Mouse (Mus musculus) adrenal gland, adult 18-20 months (tissue): ENCODE results near the gene Hepacam. TPM values are rescaled to one million over a fixed set of nuclear protein-coding genes. Genes with fewer than 3 reads are reported as not detected.

Source experiments
- DNase-seq, 2 experiments: peaks; one replicate each; pipeline ENCODE4 v3.0.0; 2021 to 2022; ENCODE audit warnings: low spot score in 2 of 2
- long read RNA-seq, 2 experiments: library from polyadenylated mRNA; stranded (forward); transcript quantifications; one replicate each; pipeline ENCODE4 v2.0.0; 2021
- total RNA-seq, 2 experiments: library from RNA; stranded (reverse); gene quantifications; 1 replicate in 1 of 2; 2 replicates in 1 of 2; pipeline ENCODE4 v1.2.3; 2021

Gene Hepacam
- under 1 TPM in 1 of 2 experiments, not detected in 1; 0.36 TPM for total RNA-seq
- long read RNA-seq, experiment 1, result 0 reads
- long read RNA-seq, experiment 2, result 0 reads

DNA sequence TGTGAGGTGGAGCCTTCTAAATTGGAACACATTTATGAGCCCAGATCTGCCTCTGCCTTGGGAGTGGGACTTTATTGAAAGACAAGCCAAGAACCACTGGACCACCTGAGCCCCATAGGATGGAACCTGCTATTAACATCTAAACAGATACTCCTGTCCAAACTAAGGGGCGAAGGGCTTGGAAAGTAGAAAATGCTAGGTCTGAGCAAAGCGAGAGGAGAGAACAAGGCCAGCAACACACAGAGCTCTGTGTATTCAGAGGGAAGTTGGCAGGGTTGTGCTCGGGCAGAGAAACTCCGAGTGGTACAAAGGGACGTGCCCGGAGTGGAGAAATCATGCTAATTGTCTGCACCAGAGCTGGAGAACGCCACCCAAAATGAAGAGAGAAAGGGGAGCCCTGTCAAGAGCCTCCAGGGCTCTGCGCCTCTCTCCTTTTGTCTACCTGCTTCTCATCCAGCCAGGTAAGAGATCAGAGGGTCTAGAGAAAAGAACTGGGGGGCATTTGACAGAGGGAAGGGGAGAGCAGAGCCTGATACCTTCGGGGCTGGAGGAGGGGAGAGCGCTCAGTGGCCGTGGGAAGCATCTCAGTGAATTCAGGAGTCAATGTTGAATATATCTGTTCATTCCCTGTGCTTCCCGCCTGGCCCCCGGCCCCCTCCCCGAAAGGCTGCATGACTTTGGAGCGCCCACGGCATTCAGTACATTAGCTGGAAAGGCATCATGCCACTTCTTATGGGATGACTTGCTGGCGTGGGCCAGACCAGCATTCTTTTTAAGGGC, at the start of gene Hepacam:
TSS of gene Hepacam (plus strand) at position 51 of the 780 bp plus-strand sequence.
- DNase-seq, result no peak

GRCm38 (mm10) chr9:37329456-37329855, 37.7 kb upstream of the Hepacam start:
- DNase-seq, result no peak

GRCm38 (mm10) chr9:37345406-37345805, 21.7 kb upstream of the Hepacam start:
- no peak for DNase-seq

- DNase-seq, result no peak
Measured at GRCm38 (mm10) chr9:37347184-37347987, 19.8 kb upstream of the Hepacam start.

- peak; percentile 94 to 96 for DNase-seq
Measured at GRCm38 (mm10) chr9:37347988-37348642, 19.0 kb upstream of the Hepacam start, which contains the start of gene Ccdc15. Ccdc15 (minus strand) TSS chr9:37348432.

DNA sequence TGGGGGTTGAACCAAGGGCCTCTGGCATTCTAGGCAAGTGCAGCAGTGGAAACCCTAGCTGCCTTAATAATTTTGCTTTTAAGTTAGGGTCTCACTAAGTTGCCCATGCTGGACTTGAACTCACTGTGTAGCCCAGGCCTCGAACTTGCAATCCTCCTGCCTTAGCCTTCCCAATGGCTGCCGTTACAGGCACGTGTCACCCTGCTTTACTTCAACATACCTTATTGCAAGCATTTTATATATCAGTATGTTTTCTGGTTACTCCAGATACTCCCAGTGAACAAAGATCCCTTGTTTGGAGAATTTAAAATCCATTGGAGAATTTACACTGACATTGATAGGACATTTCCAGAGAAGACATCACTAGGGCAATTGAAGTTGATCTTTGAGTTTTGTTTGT, 18.1 kb upstream of the Hepacam start:
- DNase-seq, result no peak

- no peak for DNase-seq
Measured at GRCm38 (mm10) chr9:37351266-37351665, 15.9 kb upstream of the Hepacam start.

- no peak for DNase-seq
Measured at GRCm38 (mm10) chr9:37354485-37354884, 12.7 kb upstream of the Hepacam start.

DNA sequence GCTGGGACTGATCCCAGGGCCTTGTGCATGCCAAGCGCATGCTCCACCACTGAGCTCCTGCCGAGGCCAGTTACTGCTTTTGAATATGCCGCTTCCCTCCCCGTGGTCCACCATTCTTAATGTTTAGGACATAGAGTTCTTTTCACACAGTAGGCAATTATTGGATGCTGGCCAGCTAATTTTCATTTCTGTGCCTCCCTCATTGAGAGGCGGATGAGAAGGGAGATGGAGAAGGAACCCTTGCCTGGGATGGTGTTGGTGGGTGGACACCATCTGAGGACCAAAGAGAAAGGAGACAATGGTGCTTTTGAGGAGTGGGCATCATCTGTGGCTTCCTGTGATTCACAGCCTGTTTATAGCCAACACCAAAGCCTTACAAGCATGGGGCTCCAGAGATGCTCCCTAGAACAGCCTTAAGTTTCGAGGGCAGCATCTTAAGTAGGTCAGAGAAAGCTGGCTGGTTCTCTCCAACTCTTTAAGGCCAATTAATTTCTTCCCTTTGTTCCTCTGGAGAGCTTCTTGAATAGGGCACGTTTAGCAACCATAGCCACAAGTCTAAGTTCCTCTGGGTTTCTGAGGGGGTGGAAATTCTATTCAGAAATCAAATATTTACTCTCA, 8.3 kb upstream of the Hepacam start:
- DNase-seq, result no peak

GRCm38 (mm10) chr9:37359331-37360220, 7.6 kb upstream of the Hepacam start:
- no peak for DNase-seq

DNA sequence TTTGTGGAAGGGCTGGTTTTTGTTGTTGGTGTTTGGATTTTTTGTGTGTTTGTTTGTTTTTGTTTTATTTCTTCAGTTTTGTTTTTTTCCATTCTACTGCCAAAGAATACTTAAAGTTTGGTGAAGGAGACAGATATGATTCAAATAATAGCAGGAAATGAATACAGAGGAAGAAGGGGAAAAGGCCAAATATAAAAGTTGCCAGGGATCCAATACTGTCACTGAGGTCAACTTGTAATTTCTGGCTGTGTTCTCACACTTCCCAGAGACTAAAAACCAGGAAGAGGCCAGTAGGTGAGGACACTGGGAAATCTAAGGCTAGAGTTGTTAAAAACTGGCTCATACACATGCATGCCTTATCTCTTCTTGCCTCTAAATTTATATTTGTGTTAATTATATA, 5.1 kb upstream of the Hepacam start:
- no peak for DNase-seq

DNA sequence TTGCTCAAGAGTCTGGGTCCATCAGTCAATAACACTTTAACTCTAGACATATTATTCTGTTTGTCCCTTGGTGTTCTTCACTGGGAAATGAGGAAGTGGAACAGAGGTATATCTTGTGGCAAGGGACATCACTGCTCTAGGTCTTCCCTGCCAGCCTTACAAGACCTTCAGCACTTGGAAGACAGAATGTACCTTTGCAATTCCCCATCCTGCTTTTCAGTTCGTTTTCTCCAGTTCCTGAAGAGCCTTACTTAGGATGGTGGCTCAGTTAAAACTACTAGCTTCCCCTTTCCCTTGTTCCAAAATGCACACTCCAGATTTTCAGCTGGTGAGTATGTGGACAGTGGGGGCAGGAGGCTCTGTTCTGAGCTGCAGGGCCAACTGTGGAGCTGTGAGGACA, 4.3 kb upstream of the Hepacam start:
- DNase-seq, result no peak

DNA sequence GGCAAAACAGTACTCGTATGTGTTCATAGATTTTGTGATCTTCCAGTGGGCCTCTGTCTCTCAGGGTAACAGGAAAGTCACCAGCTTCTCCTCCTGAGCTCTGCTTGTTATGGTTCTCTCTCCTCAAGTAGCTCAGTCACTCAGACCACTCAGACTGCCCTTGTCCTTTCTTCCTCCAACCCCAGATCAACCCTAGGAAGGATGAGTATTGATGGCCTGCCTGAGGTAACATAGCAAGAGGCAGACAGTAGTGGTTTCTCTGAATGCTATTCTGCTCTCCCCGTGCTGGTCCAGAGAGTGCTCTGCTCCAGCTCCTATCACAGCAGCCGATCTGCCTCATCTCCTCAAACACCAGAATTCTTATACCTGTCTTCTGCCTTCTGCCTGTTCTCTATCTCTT, 3.6 kb upstream of the Hepacam start:
- no peak for DNase-seq

DNA sequence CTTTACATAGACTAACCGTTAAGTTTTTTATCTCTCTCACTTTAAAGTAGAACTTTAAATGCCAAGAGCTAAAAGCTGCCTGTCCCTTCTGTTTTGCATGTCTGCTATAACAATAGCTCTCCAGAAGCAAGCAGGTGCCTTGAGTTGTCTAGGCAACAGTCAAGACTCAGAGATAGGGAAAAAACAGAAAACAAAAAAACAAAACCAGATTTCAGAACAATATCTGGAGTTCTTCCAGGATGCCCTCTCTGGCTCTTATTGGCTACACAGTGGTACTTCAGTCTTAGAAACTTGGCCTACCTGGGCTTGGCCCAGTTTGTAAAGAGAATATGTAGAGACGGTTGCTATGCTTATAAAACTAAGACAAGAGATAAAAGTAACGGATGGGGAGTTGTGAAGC, 2.8 kb upstream of the Hepacam start:
- no peak for DNase-seq

- DNase-seq, result no peak
Measured at GRCm38 (mm10) chr9:37365706-37366105, 1.4 kb upstream of the Hepacam start.

- DNase-seq, result no peak
Measured at GRCm38 (mm10) chr9:37368081-37368830, 1.1 kb downstream of the Hepacam start.

DNA sequence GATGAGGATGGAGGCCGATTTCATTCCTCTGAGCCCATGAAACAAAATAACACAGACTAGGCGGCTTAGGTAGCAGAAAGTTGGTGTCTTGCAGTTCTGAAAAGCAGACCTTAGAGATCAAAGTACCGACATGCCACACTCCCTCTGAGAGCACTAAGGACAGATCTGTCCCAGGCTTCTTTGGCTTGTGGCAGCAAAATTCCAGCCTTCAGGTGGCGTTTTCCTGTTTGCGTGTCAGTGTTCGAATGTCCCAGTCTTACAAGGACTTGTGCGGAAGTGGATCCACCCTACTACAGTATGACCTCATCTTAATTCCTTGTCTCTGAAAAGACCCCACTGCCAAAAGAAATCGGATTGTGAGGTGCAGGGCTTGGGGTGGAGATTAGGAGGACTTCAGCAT, 1.7 kb downstream of the Hepacam start:
- DNase-seq, result no peak

GRCm38 (mm10) chr9:37371232-37371801, 4.2 kb downstream of the Hepacam start:
- DNase-seq, result no peak

- no peak for DNase-seq
Measured at GRCm38 (mm10) chr9:37375718-37376117, 8.6 kb downstream of the Hepacam start.
